Mouse (Mus musculus) lung, embryonic 15.5 days (tissue): ENCODE results near the gene Ssmem1. TPM values are rescaled to one million over a fixed set of nuclear protein-coding genes. Genes with fewer than 3 reads are reported as not detected.

Experiments used
- ATAC-seq: fragments of 200-750 bp; cut with Nextera tagmentation; 2 replicates; pipeline ENCODE4 v1.8.0; 2017; ENCODE audit warnings: moderate number of reproducible peaks, borderline replicate concordance; ENCODE audit not compliant: low FRiP score, low TSS enrichment; ENCODE audit errors: extremely low read depth
- H3K27ac ChIP-seq: fragments of 300-500 bp; sonication (generic); 2 replicates; pipeline ENCODE4 v1.5.1; 2015; ENCODE audit warnings: moderate library complexity, mild to moderate bottlenecking, inconsistent platforms
- H3K27me3 ChIP-seq: fragments of 300-500 bp; sonication (generic); 2 replicates; pipeline ENCODE4 v1.6.1; 2015; ENCODE audit warnings: inconsistent platforms
- H3K36me3 ChIP-seq: fragments of 300-500 bp; sonication (generic); 2 replicates; pipeline ENCODE4 v1.6.1; 2015; ENCODE audit warnings: inconsistent platforms
- H3K4me1 ChIP-seq: fragments of 300-500 bp; sonication (generic); 2 replicates; pipeline ENCODE4 v1.6.1; 2015; ENCODE audit warnings: inconsistent platforms
- H3K4me2 ChIP-seq: fragments of 300-500 bp; sonication (generic); 2 replicates; pipeline ENCODE4 v1.6.1; 2015; ENCODE audit warnings: inconsistent platforms, mild to moderate bottlenecking, moderate library complexity
- H3K4me3 ChIP-seq: fragments of 300-500 bp; sonication (generic); 2 replicates; pipeline ENCODE4 v1.5.1; 2015; ENCODE audit warnings: mild to moderate bottlenecking, inconsistent platforms
- H3K9ac ChIP-seq: fragments of 300-500 bp; sonication (generic); 2 replicates; pipeline ENCODE4 v1.6.1; 2015; ENCODE audit warnings: inconsistent platforms
- H3K9me3 ChIP-seq: fragments of 300-500 bp; sonication (generic); 2 replicates; pipeline ENCODE4 v1.6.1; 2016; ENCODE audit warnings: inconsistent platforms
- WGBS: fragments of 180-500 bp; shearing (Covaris S2); methylation state at CpG from one replicate; pipeline ENCODE4 v1.1.7; 2015; 5-methylcytosine and 5-hydroxymethylcytosine counted together
- polyA plus RNA-seq: library from polyadenylated mRNA; unstranded; fragments of >200 nt; fragmentation: Nextera tagmentation; extraction: Ambion mirVana; gene quantifications from 2 replicates; pipeline ENCODE4 v1.2.1, GENCODE M21; 2015

Gene Ssmem1
- polyA plus RNA-seq, 1 experiment from 2014 or later: 0.12 TPM

- peaks cover 21% of the 10 kb centered on the region for H3K4me1 ChIP-seq
- H3K36me3 ChIP-seq: peaks cover 41% of the 10 kb centered on the region
- H3K27me3 ChIP-seq: no peaks in the 10 kb centered on the region
- H3K4me2 ChIP-seq: no peak overlapping the region
- no peak overlapping the region for H3K9ac ChIP-seq
- peak overlapping the region; percentile 93 for H3K27ac ChIP-seq
- ATAC-seq: no peak
- no peak overlapping the region for H3K4me3 ChIP-seq
- no peaks in the 10 kb centered on the region for H3K9me3 ChIP-seq
- WGBS: 66% methylated on average over 6 of the region's 6 CpGs
These were observed 31.9 kb upstream of the Ssmem1 start for GRCm38 (mm10) chr6:30477784-30478183.

- H3K4me1 ChIP-seq: peaks cover 21% of the 10 kb centered on the region
- H3K9ac ChIP-seq: no peak overlapping the region
- peaks cover 55% of the 10 kb centered on the region for H3K36me3 ChIP-seq
- ATAC-seq: no peak
- no peak overlapping the region for H3K4me3 ChIP-seq
- 88% methylated on average over 3 of the region's 3 CpGs for WGBS
- H3K4me2 ChIP-seq: no peak overlapping the region
- H3K27me3 ChIP-seq: no peaks in the 10 kb centered on the region
- no peaks in the 10 kb centered on the region for H3K9me3 ChIP-seq
- H3K27ac ChIP-seq: no peak overlapping the region
These were observed 30.2 kb upstream of the Ssmem1 start for GRCm38 (mm10) chr6:30479418-30479817.

- 0 out of 2 replicates have a peak, but pooled peaks cover 3% of the 10 kb centered on the region for H3K4me1 ChIP-seq
- no peak overlapping the region for H3K4me2 ChIP-seq
- H3K4me3 ChIP-seq: no peak overlapping the region
- no peak overlapping the region for H3K27ac ChIP-seq
- no peak overlapping the region for H3K9ac ChIP-seq
- 88% methylated on average over 2 of the region's 2 CpGs for WGBS
- no peak for ATAC-seq
- H3K27me3 ChIP-seq: no peaks in the 10 kb centered on the region
- peaks cover 88% of the 10 kb centered on the region for H3K36me3 ChIP-seq
- H3K9me3 ChIP-seq: no peaks in the 10 kb centered on the region
These were observed 26.7 kb upstream of the Ssmem1 start for GRCm38 (mm10) chr6:30482908-30483307.

- H3K4me3 ChIP-seq: no peak overlapping the region
- no peaks in the 10 kb centered on the region for H3K27me3 ChIP-seq
- no peaks in the 10 kb centered on the region for H3K4me1 ChIP-seq
- H3K27ac ChIP-seq: no peak overlapping the region
- 78% methylated on average over 6 of the region's 6 CpGs for WGBS
- H3K9ac ChIP-seq: no peak overlapping the region
- no peaks in the 10 kb centered on the region for H3K9me3 ChIP-seq
- peaks cover 85% of the 10 kb centered on the region for H3K36me3 ChIP-seq
- ATAC-seq: no peak
- no peak overlapping the region for H3K4me2 ChIP-seq
These were observed 23.1 kb upstream of the Ssmem1 start for GRCm38 (mm10) chr6:30486504-30486903.

GRCm38 (mm10) chr6:30499049-30499448 is 10.6 kb upstream of the Ssmem1 start:
- Histone ChIP-seq H3K4me3 (no peak overlapping the region), H3K36me3 (peaks cover 56% of the 10 kb centered on the region), H3K9ac (no peak overlapping the region), H3K27me3 (no peaks in the 10 kb centered on the region), H3K4me2 (no peak overlapping the region), H3K4me1 (no peaks in the 10 kb centered on the region), H3K27ac (no peak overlapping the region), H3K9me3 (no peaks in the 10 kb centered on the region)
- no peak for ATAC-seq
- WGBS: 78% methylated on average over 3 of the region's 3 CpGs

GRCm38 (mm10) chr6:30508824-30509223 is 825 bp upstream of the Ssmem1 start:
- peak overlapping the region; percentile 97 for H3K27ac ChIP-seq
- H3K36me3 ChIP-seq: peaks cover 19% of the 10 kb centered on the region
- no peaks in the 10 kb centered on the region for H3K9me3 ChIP-seq
- peak overlapping the region; percentile 59 for H3K4me2 ChIP-seq
- H3K4me1 ChIP-seq: peaks cover 10% of the 10 kb centered on the region
- H3K4me3 ChIP-seq: peak overlapping the region; percentile 54
- no peak for ATAC-seq
- H3K27me3 ChIP-seq: no peaks in the 10 kb centered on the region
- 9% methylated on average over 2 of the region's 2 CpGs for WGBS
- peak overlapping the region; percentile 79 for H3K9ac ChIP-seq

GRCm38 (mm10) chr6:30510291-30510690 is 642 bp downstream of the Ssmem1 start:
- no peak for ATAC-seq
- no peaks in the 10 kb centered on the region for H3K9me3 ChIP-seq
- H3K4me1 ChIP-seq: peaks cover 19% of the 10 kb centered on the region
- no peaks in the 10 kb centered on the region for H3K27me3 ChIP-seq
- WGBS: 57% methylated on average over 5 of the region's 5 CpGs
- peak overlapping the region; percentile 54; the same call in 1 of the 2 replicates for H3K4me3 ChIP-seq
- peaks cover 8% of the 10 kb centered on the region; the same call in 1 of the 2 replicates for H3K36me3 ChIP-seq
- peak overlapping the region; percentile 59; the same call in 1 of the 2 replicates for H3K4me2 ChIP-seq
- H3K9ac ChIP-seq: no peak overlapping the region
- H3K27ac ChIP-seq: peak overlapping the region; percentile 97

GRCm38 (mm10) chr6:30514242-30514641 is 4.6 kb downstream of the Ssmem1 start:
- H3K9ac ChIP-seq: peak overlapping the region; percentile 14; the same call in 1 of the 2 replicates
- WGBS: 6% methylated on average over 9 of the region's 9 CpGs
- H3K4me3 ChIP-seq: no peak overlapping the region
- H3K27ac ChIP-seq: peak overlapping the region; percentile 5; the same call in 1 of the 2 replicates
- H3K4me2 ChIP-seq: no peak overlapping the region
- peaks cover 16% of the 10 kb centered on the region for H3K4me1 ChIP-seq
- H3K9me3 ChIP-seq: no peaks in the 10 kb centered on the region
- no peaks in the 10 kb centered on the region for H3K36me3 ChIP-seq
- ATAC-seq: no peak
- no peaks in the 10 kb centered on the region for H3K27me3 ChIP-seq

GRCm38 (mm10) chr6:30520400-30520799 is 10.8 kb downstream of the Ssmem1 start:
- no peaks in the 10 kb centered on the region for H3K27me3 ChIP-seq
- no peak overlapping the region for H3K4me3 ChIP-seq
- 63% methylated on average over 11 of the region's 11 CpGs for WGBS
- no peaks in the 10 kb centered on the region for H3K36me3 ChIP-seq
- H3K9me3 ChIP-seq: no peaks in the 10 kb centered on the region
- no peaks in the 10 kb centered on the region for H3K4me1 ChIP-seq
- H3K27ac ChIP-seq: no peak overlapping the region
- no peak for ATAC-seq
- H3K4me2 ChIP-seq: no peak overlapping the region
- no peak overlapping the region for H3K9ac ChIP-seq

- 50% methylated on average over 7 of the region's 7 CpGs for WGBS
These were observed 16.0 kb downstream of the Ssmem1 start for GRCm38 (mm10) chr6:30525456-30526332.

GRCm38 (mm10) chr6:30526586-30527515 is 17.2 kb downstream of the Ssmem1 start:
- 19% methylated on average over 19 of the region's 19 CpGs for WGBS
- Histone ChIP-seq H3K27me3 (no peaks in the 10 kb centered on the region), H3K36me3 (no peaks in the 10 kb centered on the region), H3K4me3 (no peak overlapping the region), H3K9ac (peak overlapping the region; percentile 34; the same call in 1 of the 2 replicates), H3K4me2 (peak overlapping the region; percentile 30), H3K9me3 (no peaks in the 10 kb centered on the region), H3K27ac (peak overlapping the region; percentile 89), H3K4me1 (peaks cover 22% of the 10 kb centered on the region)
- ATAC-seq: peak; percentile 21; the same call in 1 of the 2 replicates

More at GRCm38 (mm10) chr6:30525456-30526332, 16.0 kb downstream of the Ssmem1 start:
- ATAC-seq: no peak
- Histone ChIP-seq H3K4me2 (no peak overlapping the region), H3K27ac (peak overlapping the region; percentile 89), H3K9me3 (no peaks in the 10 kb centered on the region), H3K4me1 (peaks cover 22% of the 10 kb centered on the region), H3K36me3 (no peaks in the 10 kb centered on the region), H3K9ac (no peak overlapping the region), H3K4me3 (no peak overlapping the region), H3K27me3 (no peaks in the 10 kb centered on the region)
